23 mouse cellular contexts compared by ENCODE assay signal in the genomic region with DNA sequence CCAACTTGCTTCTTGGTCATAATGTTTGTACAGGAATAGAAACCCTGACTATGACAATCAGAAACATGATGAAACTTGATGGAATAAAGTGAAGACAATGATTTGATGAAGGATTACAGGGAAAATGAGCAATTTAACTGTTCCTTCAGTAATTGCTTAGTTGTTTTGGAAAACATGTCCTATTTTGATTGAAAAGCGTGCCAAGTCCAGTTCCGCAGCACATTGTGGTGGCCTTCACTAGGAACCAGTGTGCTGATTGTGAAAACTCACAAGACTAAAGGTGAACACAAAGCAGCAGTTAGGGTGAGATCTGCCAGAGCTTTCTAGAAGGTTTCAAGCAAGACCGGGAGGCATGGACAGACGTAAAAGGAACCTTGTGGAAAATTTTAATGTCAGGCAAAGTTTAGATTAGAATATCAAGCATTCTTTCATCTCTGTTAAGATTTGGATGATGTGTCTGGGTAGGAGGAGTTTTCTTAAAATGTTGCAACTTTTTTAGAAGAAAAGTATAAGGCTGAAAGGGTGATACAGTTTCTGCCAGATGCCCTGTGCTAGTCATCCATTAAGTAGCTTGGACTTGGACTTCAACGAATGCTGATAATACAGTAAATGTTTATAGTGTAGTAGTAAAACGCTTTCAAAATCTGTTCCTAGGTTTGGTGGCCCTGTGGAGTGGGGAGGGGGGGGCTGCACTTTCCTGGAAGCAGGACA. TPM values are rescaled to one million over a fixed set of nuclear protein-coding genes. Genes with fewer than 3 reads are reported as not detected.
DNase-seq lines count a peak whose midpoint lies in the region; ATAC-seq and TF ChIP-seq lines count a peak whose summit lies in the region.
"Had no signal": no experiment of that assay in that cellular context is flagged by ENCODE, and none has a peak within 500 bp of the region (broad histone marks: within the 10 kb centered on the region; RNA-seq: fewer than 3 reads in every experiment).

No protein-coding gene starts in this region.

- peaks cover 17% of the 10 kb centered on the region for H3K36me3 ChIP-seq in heart, adult 2 months (ENCODE audit: control insufficient read depth, insufficient read depth, low read length)
- 0 out of 2 replicates have a peak, but pooled peaks cover 4% of the 10 kb centered on the region for H3K36me3 ChIP-seq in heart, embryonic 12.5 days
- H3K36me3 ChIP-seq in stomach, postnatal 0 days (ENCODE audit: control insufficient read depth, insufficient read depth, low read length), result no peaks in the 10 kb centered on the region
- H3K36me3 ChIP-seq: embryonic facial prominence, embryonic 12.5 days; forebrain, embryonic 12.5 days; heart, embryonic 15.5 days; stomach, embryonic 15.5 days had no signal

- peaks cover 22% of the 10 kb centered on the region for H3K4me1 ChIP-seq in heart, adult 2 months (ENCODE audit: control insufficient read depth, insufficient read depth, low read length)
- peaks cover 30% of the 10 kb centered on the region for H3K4me1 ChIP-seq in heart, embryonic 12.5 days (replicated peaks)
- H3K4me1 ChIP-seq in stomach, postnatal 0 days (replicated peaks; ENCODE audit: control insufficient read depth, insufficient read depth), result peaks cover 3% of the 10 kb centered on the region

- no peak for TF ChIP-seq EP300 in heart, adult 2 months (IDR thresholded peaks at IDR 0.05; ENCODE audit: insufficient read depth, low read depth, low read length)
- TF ChIP-seq EP300 in stomach, postnatal 0 days (optimal IDR thresholded peaks at IDR 0.05), result no peak

- no peaks in the 10 kb centered on the region; the same call in none of the 2 replicates for H3K79me2 ChIP-seq in heart, adult 2 months (replicated peaks; ENCODE audit: control insufficient read depth, insufficient read depth, low read length)

- DNase-seq in heart, adult 2 months, result no peak
- no peak for DNase-seq in layer of hippocampus, adult 2 months (ENCODE audit: low spot score in 2 of 2)
- DNase-seq in layer of hippocampus, postnatal 14 days (ENCODE audit: low spot score in 2 of 2), result no peak
- peak; percentile 22 for DNase-seq in testis, postnatal 10 days (ENCODE audit: low spot score)
- no peak for DNase-seq in testis, postnatal 14 days (ENCODE audit: low spot score)
- DNase-seq in stomach, postnatal 0 days (ENCODE audit: low spot score), result no peak
- DNase-seq: adrenal gland, postnatal 36 days; cerebellum, adult 11-12 months; cerebellum, postnatal 25 days; heart, postnatal 4 days; liver; liver, postnatal 0 days had no signal

- H3K27me3 ChIP-seq in heart, adult 2 months (ENCODE audit: control insufficient read depth, insufficient read depth, low read length), result no peaks in the 10 kb centered on the region
- no peaks in the 10 kb centered on the region for H3K27me3 ChIP-seq in heart, embryonic 12.5 days (replicated peaks)
- H3K27me3 ChIP-seq in stomach, postnatal 0 days (ENCODE audit: control insufficient read depth, insufficient read depth, low read length), result no peaks in the 10 kb centered on the region
- H3K27me3 ChIP-seq: embryonic facial prominence, embryonic 12.5 days; forebrain, embryonic 12.5 days; heart, embryonic 15.5 days; midbrain, embryonic 12.5 days; stomach, embryonic 15.5 days had no signal

- TF ChIP-seq CTCF in heart, adult 2 months (IDR thresholded peaks at IDR 0.05), result no peak
- no peak for TF ChIP-seq CTCF in layer of hippocampus, adult 2 months (conservative IDR thresholded peaks at IDR 0.05)
- no peak for TF ChIP-seq CTCF in stomach, postnatal 0 days (IDR thresholded peaks at IDR 0.05; ENCODE audit: low read depth)

- no peaks in the 10 kb centered on the region for H3K9me3 ChIP-seq in heart, embryonic 12.5 days (replicated peaks)
- H3K9me3 ChIP-seq in stomach, postnatal 0 days (ENCODE audit: control insufficient read depth, low read length), result no peaks in the 10 kb centered on the region
- H3K9me3 ChIP-seq: embryonic facial prominence, embryonic 12.5 days; forebrain, embryonic 12.5 days; heart, embryonic 15.5 days; limb, embryonic 10.5 days; stomach, embryonic 15.5 days had no signal

- no peak overlapping the region for H3K4me2 ChIP-seq in heart, embryonic 12.5 days
- no peak overlapping the region for H3K4me2 ChIP-seq in stomach, postnatal 0 days (replicated peaks; ENCODE audit: low read depth)
- H3K4me2 ChIP-seq: embryonic facial prominence, embryonic 12.5 days; forebrain, embryonic 12.5 days; heart, embryonic 15.5 days; hindbrain, embryonic 14.5 days; midbrain, embryonic 12.5 days; stomach, embryonic 15.5 days had no signal

- ATAC-seq in heart, embryonic 12.5 days (ENCODE audit: insufficient number of reproducible peaks, low FRiP score), result no peak
- ATAC-seq in stomach, postnatal 0 days (ENCODE audit: low FRiP score, low TSS enrichment), result no peak
- ATAC-seq: activated CD4-positive, CD25-positive, alpha-beta regulatory T cell, adult 4 months; inflammation-experienced regulatory T-cells, adult 6 months; liver, postnatal 0 days had no signal

- 68% methylated on average over 6 of the region's 6 CpGs for WGBS in heart, adult 2 months
- 72% methylated on average over 6 of the region's 6 CpGs for WGBS in heart, embryonic 12.5 days
- 51% methylated on average over 6 of the region's 6 CpGs for WGBS in stomach, postnatal 0 days

- intact Hi-C loops in heart, adult 2 months (cut with DNase I), result no loop called here

- no peak for TF ChIP-seq POLR2A in heart, adult 2 months (IDR thresholded peaks at IDR 0.05; ENCODE audit: insufficient read depth, low read depth, low read length)

- H3K9ac ChIP-seq in heart, adult 2 months (ENCODE audit: low read depth, low read length), result no peak overlapping the region
- H3K9ac ChIP-seq in heart, embryonic 12.5 days, result no peak overlapping the region
- no peak overlapping the region for H3K9ac ChIP-seq in stomach, postnatal 0 days (ENCODE audit: low read length)
- H3K9ac ChIP-seq: embryonic facial prominence, embryonic 12.5 days; forebrain, embryonic 12.5 days; heart, embryonic 15.5 days; hindbrain, embryonic 14.5 days; liver, postnatal 0 days; midbrain, embryonic 12.5 days; stomach, embryonic 15.5 days had no signal

- peak overlapping the region; percentile 50 for H3K27ac ChIP-seq in heart, adult 2 months
- H3K27ac ChIP-seq in heart, embryonic 12.5 days (ENCODE audit: poor library complexity, severe bottlenecking), result no peak overlapping the region
- peak overlapping the region; percentile 32; the same call in 1 of the 2 replicates for H3K27ac ChIP-seq in layer of hippocampus, adult 2 months
- no peak overlapping the region for H3K27ac ChIP-seq in stomach, postnatal 0 days (replicated peaks)
- H3K27ac ChIP-seq: embryonic facial prominence, embryonic 12.5 days; forebrain, embryonic 12.5 days; heart, embryonic 15.5 days; hindbrain, embryonic 14.5 days; limb, embryonic 10.5 days; midbrain, embryonic 12.5 days; stomach, embryonic 15.5 days had no signal

- no peak overlapping the region for H3K4me3 ChIP-seq in heart, adult 2 months
- H3K4me3 ChIP-seq in heart, embryonic 12.5 days, result no peak overlapping the region
- H3K4me3 ChIP-seq in layer of hippocampus, adult 2 months, result no peak overlapping the region
- H3K4me3 ChIP-seq in stomach, postnatal 0 days (ENCODE audit: low read depth, low read length), result no peak overlapping the region
- H3K4me3 ChIP-seq: embryonic facial prominence, embryonic 12.5 days; erythroblast, embryonic 14.5 days; forebrain, embryonic 12.5 days; heart, embryonic 15.5 days; limb, embryonic 10.5 days; midbrain, embryonic 12.5 days; stomach, embryonic 15.5 days had no signal

RNA-seq across cellular contexts. Expression of gene P4ha1, which starts 8.6 kb away (rescaled TPM):
- 10 to 100 TPM; 42.4 to 48.0 TPM for total RNA-seq in heart, adult 2 months (2021)
- 14.8 and 34.7 TPM in 2 replicates for polyA plus RNA-seq in heart, adult 2 months (2012; rRNA removed)
- 58.9 and 59.3 TPM in 2 replicates for polyA plus RNA-seq in heart, embryonic 12.5 days (2016; fragmentation: Nextera tagmentation; extraction: Ambion mirVana)
- total RNA-seq in layer of hippocampus, adult 2 months (2021), result 10 to 100 TPM; 41.9 to 48.9 TPM
- 10 to 100 TPM; 33.5 to 39.5 TPM for total RNA-seq in layer of hippocampus, postnatal 14 days (2021)
- 13.9 and 17.9 TPM in 2 replicates for polyA plus RNA-seq in stomach, postnatal 0 days (2015; fragmentation: Nextera tagmentation; extraction: Ambion mirVana)

Comparison
In these comparisons a context has a peak if more than half of its experiments do, and no peak if none do; other contexts are left out.
1. H3K27ac ChIP-seq: peak in heart, adult 2 months (single experiment) and layer of hippocampus, adult 2 months (single experiment); none in heart, embryonic 12.5 days (single experiment) and stomach, postnatal 0 days (single experiment).